Comparison of ENCODE assay signal across 17 mouse cellular contexts in the genomic region with DNA sequence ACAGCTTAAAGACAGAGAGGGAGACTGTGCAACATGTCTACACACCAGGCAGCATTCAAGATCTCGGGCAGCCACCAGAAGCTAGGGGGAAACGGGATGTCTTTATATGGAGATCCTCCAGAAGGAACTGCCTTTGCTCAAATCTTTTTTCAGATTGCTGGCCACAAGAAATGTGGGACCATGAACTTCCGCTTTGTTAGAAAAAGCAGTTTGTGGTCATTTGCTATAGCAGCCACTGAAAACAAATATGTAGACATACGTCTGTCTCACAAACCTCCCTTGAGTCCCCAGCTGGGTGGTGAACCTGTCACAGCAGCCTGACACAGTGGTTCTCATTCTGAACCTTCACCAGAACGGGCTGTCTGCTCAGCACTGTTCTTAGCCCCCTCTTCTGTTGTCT.
DNase-seq lines count a peak whose midpoint lies in the region; ATAC-seq lines count a peak whose summit lies in the region.
"Had no signal": no experiment of that assay in that cellular context is flagged by ENCODE, and none has a peak within 500 bp of the region (broad histone marks: within the 10 kb centered on the region; RNA-seq: fewer than 3 reads in every experiment).

No protein-coding gene starts in this region.

- intact Hi-C loops in heart, postnatal 14 days (cut with DNase I): no loop called here

- peak; percentile 86 for ATAC-seq in megakaryocyte progenitor cell, adult 5-6 weeks (replicated peaks; ENCODE audit: poor library complexity)
- ATAC-seq: forebrain, embryonic 14.5 days; hindbrain, postnatal 0 days had no signal

- DNase-seq in heart, adult 11 months: peak; percentile 89
- DNase-seq in heart, postnatal 14 days: no peak
- DNase-seq in kidney, postnatal 10 days: peak; percentile 11
- DNase-seq in kidney, adult 8-10 months: no peak
- DNase-seq in lung, postnatal 36 days: peak; percentile 42
- DNase-seq in lung, postnatal 10 days: no peak
- DNase-seq in spleen, postnatal 36 days (ENCODE audit: low spot score in 2 of 2): no peak
- DNase-seq: adrenal gland, postnatal 10 days; cerebellum, adult 18-20 months; cerebellum, postnatal 10 days; embryo, embryonic 11 days; gastrocnemius, postnatal 36 days; heart, adult 2 months; heart, postnatal 36 days had no signal

Comparison
In these comparisons a context has a peak if more than half of its experiments do, and no peak if none do; other contexts are left out.
1. DNase-seq: peak in heart, adult 11 months (single experiment), kidney, postnatal 10 days (single experiment) and lung, postnatal 36 days (single experiment); none in heart, postnatal 14 days (0 of 2), kidney, adult 8-10 months (0 of 2), lung, postnatal 10 days (single experiment) and spleen, postnatal 36 days (0 of 2).